Mouse (Mus musculus) c-Kit-positive CD71-negative TER-119-negative erythroid progenitor cells, embryonic 14.5 days (primary cell): ENCODE results near the gene Heatr4.

Experiments
- DNase-seq: peaks from one replicate; pipeline ENCODE4 v3.0.0-alpha.2; 2013; ENCODE audit warnings: low read depth

The Heatr4 gene

DNA sequence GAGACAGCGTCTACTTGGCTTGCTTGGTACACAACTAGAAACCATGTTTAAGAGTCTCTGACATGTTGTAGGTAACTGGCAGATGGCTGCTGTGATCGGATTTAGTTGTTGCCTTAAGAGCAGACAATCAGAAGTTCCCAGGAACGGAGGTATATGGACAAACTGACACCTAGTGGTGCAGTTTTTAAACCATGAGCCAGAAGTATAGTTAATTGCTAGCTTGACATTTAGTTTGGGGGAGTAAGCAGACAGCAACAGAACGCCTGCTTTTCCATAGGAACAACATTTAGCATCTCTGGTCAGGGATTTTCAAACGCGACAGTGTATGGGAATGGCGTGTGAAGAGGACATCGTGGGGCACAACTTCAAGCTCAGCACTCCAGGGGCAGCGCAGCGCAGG lies 47.1 kb downstream of the Heatr4 start:
- DNase-seq: no peak

GRCm38 (mm10) chr12:83929186-83929804 lies 55.4 kb downstream of the Heatr4 start:
- no peak for DNase-seq

DNA sequence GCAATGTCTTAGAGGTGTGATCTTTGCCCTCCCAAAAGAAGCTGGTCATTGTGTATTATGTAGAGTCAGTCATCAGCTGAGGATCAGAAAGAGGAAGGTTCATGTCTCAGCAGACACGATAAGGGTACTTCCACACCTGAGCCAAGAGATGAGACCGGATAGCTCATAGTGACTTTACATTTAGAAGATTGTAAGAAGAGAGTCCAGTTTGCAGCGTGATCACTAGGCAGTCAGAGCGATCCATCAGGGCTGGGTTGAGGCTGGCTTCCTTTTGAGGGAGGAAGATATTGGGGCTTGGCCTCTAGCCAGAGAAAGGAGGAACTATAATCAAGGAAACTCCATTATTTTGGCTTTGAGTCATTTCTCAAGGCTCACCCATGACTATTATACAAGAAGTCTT lies 56.9 kb downstream of the Heatr4 start:
- no peak for DNase-seq

- no peak for DNase-seq
Measured at GRCm38 (mm10) chr12:83926061-83926460, 58.6 kb downstream of the Heatr4 start.

- DNase-seq: no peak
Measured at GRCm38 (mm10) chr12:83925160-83925703, 59.4 kb downstream of the Heatr4 start.

GRCm38 (mm10) chr12:83924332-83924731 lies 60.3 kb downstream of the Heatr4 start:
- DNase-seq: no peak

DNA sequence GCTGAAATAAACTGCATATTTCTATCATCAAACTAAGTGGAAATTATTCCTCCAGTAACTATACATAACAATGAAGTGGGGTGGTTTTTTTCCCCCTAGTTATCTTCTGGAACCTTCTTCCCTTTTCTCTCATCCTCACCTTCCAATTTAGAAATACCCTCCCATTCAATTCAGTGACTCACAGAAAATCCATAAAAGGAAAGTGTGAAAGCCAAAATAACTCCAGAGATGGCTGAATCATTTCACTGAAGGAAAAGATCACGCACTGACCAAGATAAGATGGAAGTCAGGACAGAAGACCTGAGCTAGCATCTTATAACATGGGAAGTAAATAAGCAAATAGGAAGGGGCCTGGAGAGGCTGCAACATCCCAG lies 61.2 kb downstream of the Heatr4 start:
- no peak for DNase-seq

DNA sequence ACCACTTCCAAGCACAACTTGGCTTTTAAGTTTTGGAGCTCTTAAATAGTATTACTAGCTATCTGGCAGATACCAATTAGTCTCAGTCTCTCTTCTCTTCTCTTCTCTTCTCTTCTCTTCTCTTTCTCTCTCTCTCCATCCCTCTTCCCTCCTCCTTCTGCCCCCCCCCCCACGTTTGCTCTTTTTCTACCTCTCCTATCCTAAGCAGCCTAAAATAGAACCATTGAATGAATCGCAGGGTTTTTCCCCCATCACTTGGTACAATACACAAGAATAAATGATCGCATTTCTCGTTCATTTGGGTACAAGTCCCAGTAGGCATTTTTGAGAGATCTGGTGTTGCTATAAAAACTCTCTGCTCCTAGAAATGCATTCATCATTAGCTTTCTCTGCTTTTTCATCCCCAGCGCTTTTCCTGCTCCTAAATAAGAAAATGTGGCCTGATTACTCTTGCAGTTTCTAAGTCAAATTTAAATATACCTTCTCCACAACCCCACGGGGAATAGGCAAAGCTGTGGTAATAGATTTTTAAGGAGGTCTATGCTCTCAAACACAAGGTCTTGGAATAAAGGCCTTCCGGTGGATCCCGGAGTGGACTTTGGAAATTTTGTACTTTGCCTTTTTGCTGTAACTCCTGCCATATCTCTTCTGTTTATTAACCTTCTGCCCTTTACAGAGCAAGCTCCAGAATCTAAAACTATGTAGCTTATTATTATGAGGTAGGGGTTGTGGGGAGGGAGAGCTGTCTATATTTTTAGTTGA lies 61.7 kb downstream of the Heatr4 start:
- DNase-seq: no peak

DNA sequence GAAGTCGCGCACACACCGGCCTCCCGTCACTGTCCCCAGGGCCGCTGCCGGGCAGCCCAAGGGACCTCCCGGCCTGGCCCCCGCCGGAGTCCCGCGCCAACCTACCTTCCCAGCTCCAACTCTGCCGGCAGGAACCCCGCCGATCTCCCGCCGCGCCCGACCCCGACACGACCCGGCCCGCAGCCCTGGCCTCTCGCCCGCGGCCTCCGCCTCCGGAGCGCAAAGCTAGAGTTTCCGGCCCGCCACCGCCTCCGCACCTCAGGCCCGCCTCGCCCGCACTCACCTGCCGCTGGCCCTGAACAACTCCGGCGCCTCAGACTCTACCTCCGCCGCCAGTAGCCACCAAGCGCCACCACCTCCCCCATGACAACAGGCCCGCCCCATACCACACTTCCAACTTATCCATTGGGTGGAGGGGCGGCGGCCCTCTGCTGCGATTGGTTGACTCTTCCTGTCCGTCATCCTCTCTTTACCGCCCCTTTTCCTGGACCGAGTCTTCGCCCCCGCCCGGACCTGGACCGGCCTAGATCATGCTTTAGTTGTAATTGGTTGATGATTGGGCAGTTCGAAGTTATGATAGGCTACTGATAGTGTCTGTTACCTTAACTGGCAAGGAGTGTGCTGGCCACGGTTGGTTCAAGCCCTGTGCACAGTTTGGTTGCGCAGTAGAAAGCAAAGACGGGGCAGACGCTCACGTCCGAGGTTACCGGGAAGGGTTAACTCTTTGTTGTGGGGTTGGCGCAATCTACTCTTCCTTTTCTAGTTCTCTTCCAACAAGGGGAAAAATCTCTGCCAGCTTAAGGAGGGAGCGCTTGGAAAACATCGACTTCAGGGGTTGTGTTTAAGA lies 62.9 kb downstream of the Heatr4 start, which contains the start of gene Numb:
Gene Numb, minus strand, starts transcription at position 400 of the 847 bp plus-strand sequence.
- peak; percentile 96 for DNase-seq

GRCm38 (mm10) chr12:83920721-83921441 lies 63.8 kb downstream of the Heatr4 start:
- no peak for DNase-seq

GRCm38 (mm10) chr12:83916884-83917283 lies 67.8 kb downstream of the Heatr4 start:
- DNase-seq: no peak

DNA sequence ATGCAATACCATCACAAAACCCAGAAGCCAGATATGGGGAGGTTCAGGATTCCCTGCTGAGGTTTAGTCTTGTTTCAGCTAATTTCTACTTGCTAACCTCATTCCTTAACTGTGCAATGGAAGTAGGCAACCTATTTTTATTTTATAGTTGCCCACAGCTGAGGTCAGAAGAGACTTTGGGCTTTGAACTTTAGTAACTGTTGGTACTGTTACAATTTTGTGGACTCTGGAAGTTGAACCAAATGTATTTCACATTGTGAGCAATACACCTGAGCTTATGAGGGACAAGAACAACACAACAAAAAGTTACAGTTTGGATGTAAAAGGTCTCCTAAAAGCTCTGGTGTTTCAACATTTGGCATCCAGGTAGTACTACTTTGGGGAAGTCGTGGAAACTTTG lies 69.9 kb downstream of the Heatr4 start:
- no peak for DNase-seq

DNA sequence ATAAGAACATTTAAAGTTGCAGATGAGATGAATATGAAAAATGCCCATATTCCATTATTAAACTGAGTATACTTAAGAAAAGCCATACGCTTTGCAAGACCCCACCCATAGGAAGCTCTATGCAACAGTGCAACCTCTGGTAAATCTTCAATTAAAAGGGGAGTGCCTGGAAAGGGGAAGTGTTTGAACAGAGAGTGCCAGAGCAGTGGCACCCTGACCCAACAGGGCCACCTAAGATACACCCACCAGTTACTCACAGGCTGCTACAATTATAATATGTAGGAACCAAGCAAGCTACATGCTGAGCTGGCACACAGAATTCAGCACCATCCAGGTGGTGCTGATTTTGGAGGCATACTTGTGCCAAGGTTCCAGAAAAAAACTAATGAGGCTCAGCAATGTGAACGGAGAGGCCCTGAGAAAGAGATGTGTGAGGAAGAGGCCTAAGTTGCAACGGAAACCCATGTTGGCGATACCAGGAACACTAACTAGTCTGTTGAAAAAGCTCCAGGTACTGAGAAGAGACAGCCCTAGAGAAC lies 70.4 kb downstream of the Heatr4 start:
- no peak for DNase-seq

GRCm38 (mm10) chr12:83910451-83910850 lies 74.2 kb downstream of the Heatr4 start:
- no peak for DNase-seq
